Mouse (Mus musculus) right cerebral cortex, adult 2 months (tissue): ENCODE results near the gene Sin3a.
A peak's percentile ranks its signal among the peaks of the same experiment; 100 is the strongest.

Experiments
- DNase-seq, 2 experiments: peaks; one replicate each; pipeline ENCODE4 v3.0.0; 2021 to 2022; ENCODE audit warnings: low spot score in 2 of 2

Gene Sin3a

GRCm38 (mm10) chr9:57137246-57137645 lies 65.4 kb downstream of the Sin3a start:
- no peak for DNase-seq

DNA sequence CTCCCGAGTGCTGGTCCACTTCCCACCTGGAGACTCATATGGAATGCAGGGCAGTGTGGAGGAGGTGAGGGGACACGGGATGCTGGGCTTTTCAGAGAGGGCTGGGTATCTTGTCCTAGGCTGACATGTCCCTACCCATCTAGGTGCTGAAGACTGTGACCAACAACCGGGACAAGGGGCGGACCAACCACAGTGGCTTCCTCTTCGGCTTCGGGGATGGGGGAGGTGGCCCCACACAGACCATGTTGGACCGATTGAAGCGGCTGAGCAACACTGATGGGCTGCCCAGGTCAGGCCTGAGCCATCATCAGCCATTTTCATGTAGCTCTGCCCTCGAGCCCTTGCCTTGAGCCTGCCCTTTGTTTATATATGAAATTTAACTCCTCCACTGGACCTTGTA lies 65.9 kb downstream of the Sin3a start:
- DNase-seq, result no peak

DNA sequence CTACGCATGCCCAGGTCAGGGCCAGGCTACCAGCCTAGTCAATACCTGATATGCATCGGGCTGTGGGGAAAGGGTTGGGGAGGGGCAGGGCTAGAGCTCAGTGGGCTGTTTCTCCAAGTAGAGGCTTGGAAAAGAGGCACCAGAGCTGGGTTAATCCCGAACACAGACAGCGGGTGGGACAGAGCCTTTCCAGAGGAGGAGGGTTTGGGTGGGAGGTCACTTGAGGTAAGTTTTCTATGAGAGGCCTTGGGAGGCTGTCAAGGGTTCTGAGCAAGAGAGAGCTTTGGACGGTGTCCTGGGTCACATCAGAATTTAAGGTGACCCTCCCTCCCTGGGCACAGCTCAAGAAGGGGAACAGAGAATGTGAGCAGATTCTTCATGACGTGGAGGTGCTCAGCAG lies 66.7 kb downstream of the Sin3a start:
- no peak for DNase-seq

DNA sequence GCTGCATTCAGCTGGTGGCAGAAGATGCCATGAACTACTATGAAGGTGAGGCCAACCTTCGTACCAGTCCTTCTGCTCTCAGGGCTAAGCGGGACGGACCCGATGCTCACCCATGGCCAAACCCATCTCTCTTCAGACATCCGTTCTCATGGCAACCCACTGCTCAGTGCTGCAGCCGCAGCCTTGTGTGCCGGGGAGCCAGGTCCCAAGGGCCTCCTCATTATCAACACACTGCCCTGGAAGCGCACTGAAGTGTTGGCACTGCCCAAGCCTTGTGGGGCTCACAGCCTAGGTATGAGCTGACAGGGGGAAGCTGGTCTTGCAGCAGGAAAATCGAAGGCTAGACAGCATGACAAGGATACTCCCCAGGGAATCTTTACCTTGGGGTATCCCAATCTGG lies 67.3 kb downstream of the Sin3a start:
- no peak for DNase-seq

- DNase-seq, result no peak
These were observed 67.7 kb downstream of the Sin3a start for GRCm38 (mm10) chr9:57139571-57139970.

DNA sequence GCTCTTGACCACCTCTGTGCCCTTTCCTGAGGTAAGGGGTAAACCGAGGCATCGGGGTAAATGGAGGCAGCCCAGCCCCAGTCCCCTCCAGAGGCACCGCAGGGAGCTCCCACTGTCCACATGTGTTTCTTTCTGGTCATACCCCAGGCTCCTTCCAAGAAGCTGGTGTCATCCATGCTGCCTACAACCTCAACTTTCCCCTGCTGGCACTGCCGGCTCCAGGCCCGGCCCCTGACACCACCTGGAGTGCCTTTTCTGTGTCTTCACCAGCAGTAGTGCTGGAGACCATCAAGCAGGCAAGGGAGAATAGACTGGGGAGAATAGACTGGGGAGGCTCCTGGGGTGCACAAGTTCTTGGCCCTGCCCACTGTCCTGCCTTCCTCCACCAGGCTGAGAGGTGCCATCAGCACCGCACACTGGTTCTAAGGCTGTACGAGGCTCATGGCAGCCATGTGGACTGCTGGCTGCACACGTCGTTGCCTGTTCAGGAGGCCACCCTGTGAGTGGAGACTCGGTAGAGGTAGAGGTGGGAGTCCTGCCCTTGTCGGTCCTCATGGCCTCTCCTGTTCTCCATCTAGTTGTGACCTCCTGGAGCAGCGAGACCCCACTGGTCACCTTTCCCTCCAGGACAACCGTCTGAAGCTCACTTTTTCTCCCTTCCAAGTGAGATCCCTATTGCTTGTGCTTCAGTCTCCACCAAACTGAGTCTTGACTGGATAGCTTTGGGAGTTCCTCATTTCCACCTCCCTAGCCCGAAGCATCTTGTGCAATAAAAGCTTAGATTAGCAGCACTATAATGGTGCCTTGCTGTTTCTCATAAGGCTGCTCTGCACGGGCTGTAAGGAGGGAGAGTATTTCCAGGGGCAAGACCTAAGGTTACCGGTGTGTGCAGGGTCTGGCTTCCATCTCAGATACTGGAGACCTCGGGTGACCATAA lies 69.8 kb downstream of the Sin3a start:
- no peak for DNase-seq

DNA sequence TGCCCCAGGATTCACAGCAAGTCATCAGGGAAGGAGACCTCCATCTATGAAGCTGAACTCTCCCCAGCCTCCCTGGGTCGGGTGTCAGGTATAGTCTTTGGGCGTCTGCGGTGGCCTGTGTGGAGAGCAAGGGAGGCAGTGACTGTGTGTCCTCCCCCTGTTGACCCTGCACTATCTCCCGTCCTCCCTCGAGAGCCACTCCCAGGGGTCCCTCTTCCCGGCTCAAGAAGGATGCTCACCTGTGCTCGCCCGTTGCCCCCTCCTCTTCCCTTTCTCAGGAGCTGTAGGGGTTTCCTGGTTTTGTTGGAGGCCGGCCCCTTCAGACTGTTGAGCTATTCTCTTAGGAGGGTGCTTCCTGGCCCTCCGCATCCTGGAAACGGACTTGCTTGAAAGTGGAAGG lies 71.4 kb downstream of the Sin3a start:
- DNase-seq, result no peak

GRCm38 (mm10) chr9:57144830-57145229 lies 73.0 kb downstream of the Sin3a start:
- no peak for DNase-seq

DNA sequence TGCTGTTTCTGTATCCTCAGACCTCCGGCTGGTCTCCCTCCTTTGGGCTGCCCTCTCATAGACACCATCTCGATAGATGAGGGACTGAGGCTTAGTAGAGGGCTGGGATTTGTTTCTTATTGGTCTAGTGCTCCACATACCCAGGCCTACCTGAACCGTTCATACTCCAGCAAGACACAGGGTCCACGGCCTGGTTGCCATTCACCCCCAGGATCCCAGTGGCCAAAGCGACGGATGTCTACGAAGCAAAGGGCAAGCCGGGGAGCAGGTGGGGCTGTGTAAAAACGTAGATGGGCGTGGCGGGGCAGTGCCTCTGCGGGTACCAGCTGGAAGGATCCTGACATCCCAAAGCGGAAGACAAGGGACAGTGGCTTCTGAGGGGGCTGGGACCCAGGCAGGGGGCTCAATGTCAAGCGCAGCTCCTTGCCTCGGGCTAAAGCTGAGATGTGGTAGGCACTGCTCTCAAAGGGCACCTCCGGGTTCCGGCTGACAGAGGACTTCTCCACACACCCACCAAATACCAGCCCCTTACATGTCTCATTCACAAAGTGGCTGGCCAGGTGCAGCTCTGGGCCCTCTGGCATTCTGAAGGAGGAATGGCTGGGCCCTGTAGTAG lies 74.7 kb downstream of the Sin3a start:
- no peak for DNase-seq

DNA sequence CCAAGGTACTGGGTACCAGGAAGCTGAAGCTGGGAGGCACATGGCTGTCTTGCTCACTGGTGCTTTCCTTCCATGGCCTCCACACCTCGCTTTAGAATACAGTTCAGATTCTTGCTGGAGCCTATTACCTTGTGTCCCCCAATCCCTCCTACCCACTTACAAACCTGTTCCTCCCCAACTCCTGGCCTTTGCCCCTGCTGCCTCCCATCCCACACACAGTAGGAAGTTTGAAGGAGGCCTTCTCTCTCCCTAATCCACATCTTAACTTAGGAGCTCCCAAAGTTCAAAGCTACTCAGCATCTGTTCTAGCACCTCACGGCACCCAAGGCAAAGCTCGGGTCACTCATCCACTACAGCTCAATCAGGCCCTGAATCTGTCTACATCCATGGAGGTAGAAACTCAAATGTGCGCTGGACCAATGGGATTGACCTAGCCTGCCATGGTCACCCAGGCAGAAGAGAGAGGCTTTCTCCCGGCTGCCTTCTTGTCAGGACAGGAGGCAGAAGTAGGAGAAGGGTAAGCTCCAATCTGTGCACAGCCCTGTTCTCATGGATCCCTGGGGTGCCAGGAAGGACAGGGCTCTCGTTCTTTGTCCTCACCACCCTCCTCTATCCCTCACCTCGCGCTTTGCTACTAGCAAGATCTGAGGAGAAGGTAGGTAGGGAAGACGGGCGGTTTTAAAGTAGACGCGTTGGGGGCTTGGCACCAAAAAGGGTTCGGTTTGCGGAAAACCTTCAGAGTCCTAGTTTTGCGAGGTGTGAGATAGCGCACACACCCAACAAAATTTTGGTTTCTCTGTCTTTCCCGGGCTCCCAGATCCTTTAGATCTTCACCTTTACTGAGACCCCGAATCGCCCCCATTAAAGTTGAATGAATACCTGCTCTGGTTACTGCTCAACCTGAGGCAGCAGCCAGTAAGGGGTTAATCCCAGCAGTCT lies 75.6 kb downstream of the Sin3a start:
- peak in 1 of 2 experiments; percentile 44 for DNase-seq

GRCm38 (mm10) chr9:57148144-57148878 lies 76.5 kb downstream of the Sin3a start, which contains the start of gene Neil1:
Gene Neil1 (minus strand): TSS chr9:57148305.
- DNase-seq, result peak; percentile 92 to 95

GRCm38 (mm10) chr9:57149021-57149420 lies 77.2 kb downstream of the Sin3a start:
- DNase-seq, result peak in 1 of 2 experiments; percentile 3

- DNase-seq, result no peak
These were observed 78.4 kb downstream of the Sin3a start for GRCm38 (mm10) chr9:57150192-57150591.

- DNase-seq, result no peak
These were observed 80.5 kb downstream of the Sin3a start for GRCm38 (mm10) chr9:57152331-57152730.

DNA sequence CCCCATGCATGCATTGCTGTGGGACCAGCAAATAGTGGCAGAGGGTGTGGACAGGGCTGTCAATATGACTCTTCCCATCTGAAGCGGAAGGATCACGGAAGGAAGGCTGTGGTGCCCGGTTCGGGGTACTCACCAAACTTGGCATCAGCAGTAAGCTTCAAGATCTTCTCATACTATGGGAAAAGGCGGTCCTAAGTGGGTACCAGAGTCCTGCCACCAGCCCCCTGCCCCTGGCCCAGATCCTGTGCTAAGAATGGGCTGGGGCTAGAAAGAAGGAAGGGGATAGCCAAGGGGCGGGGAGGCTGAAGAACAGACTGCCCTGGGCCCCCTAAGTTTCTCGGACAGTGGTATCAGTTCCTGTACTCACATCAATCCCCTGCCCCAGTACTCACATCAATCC lies 84.5 kb downstream of the Sin3a start:
- DNase-seq, result no peak

GRCm38 (mm10) chr9:57156823-57157222 lies 85.0 kb downstream of the Sin3a start:
- DNase-seq, result no peak

GRCm38 (mm10) chr9:57157499-57157898 lies 85.7 kb downstream of the Sin3a start:
- DNase-seq, result no peak

DNA sequence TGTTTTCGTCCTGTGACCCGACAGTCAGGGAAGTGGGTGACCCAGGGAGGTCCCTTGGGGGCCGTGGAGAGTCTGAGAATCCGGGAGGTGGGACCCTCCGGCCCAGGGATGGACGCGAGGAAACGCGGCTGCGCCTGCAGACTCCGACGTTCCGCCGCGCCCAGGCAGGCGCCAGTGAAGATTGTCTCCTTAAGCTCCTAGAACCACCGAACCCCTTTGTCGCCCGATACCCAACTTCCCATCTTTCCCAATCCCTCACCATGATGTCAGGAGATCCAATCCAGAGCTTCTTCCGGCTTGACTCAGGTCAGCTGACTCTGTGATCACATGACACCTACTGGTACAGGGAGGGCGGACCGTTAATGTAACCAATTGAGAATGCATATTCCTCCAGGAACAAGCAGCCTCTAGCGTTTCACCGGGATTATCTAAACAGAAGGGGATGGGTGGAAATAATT lies 86.2 kb downstream of the Sin3a start, which contains the start of gene Commd4:
Gene Commd4 (minus strand): TSS at position 319 of the 458 bp plus-strand sequence.
- DNase-seq, result peak; percentile 92 to 94

GRCm38 (mm10) chr9:57158506-57158905 lies 86.7 kb downstream of the Sin3a start:
- DNase-seq, result no peak

- DNase-seq, result no peak
These were observed 90.7 kb downstream of the Sin3a start for GRCm38 (mm10) chr9:57162496-57162895.

DNA sequence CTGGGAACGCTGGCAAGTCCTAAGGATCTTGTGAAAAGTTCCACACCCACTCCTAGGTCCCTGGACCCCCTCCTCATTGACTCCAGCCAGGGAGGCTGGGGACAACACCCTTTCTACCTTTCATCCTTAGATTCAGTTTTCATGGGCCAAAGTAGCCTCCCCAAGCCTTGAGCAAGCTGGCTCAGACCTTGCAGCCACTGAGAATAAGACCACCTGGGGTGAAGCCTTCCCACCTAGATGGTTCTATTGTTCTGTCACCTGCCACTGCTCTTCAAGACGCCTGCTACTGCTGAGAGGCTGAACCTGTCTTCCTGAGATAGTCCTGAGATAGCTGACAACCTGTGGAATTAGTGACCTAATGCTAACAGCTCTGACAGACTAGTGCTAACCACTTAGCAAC lies 91.3 kb downstream of the Sin3a start:
- DNase-seq, result no peak
